Mouse (Mus musculus) forebrain, embryonic 15.5 days (tissue): Measurements from ENCODE around the gene Slc8b1. TPM values are rescaled to one million over a fixed set of nuclear protein-coding genes. Genes with fewer than 3 reads are reported as not detected.
"Not testable (repeated sequence)": the region's sequence is repeated elsewhere in the genome, so short reads cannot be mapped to it uniquely, and the experiment has no call there.

Experiments used
- ATAC-seq: fragments of 200-750 bp; cut with Nextera tagmentation; replicated peaks from 2 replicates; pipeline ENCODE4 v1.8.0; 2017; ENCODE audit warnings: mild to moderate bottlenecking, moderate TSS enrichment, moderate library complexity
- H3K27ac ChIP-seq: fragments of 300-500 bp; sonication (generic); replicated peaks from 2 replicates; pipeline ENCODE4 v1.5.1; 2015; ENCODE audit warnings: mild to moderate bottlenecking, inconsistent platforms
- H3K27me3 ChIP-seq: fragments of 300-500 bp; sonication (generic); 2 replicates; pipeline ENCODE4 v1.6.1; 2015; ENCODE audit warnings: inconsistent platforms
- H3K36me3 ChIP-seq: fragments of 300-500 bp; sonication (generic); 2 replicates; pipeline ENCODE4 v1.6.1; 2015; ENCODE audit warnings: mild to moderate bottlenecking, inconsistent platforms
- H3K4me1 ChIP-seq: fragments of 300-500 bp; sonication (generic); 2 replicates; pipeline ENCODE4 v1.6.1; 2015; ENCODE audit warnings: inconsistent platforms
- H3K4me2 ChIP-seq: fragments of 300-500 bp; sonication (generic); replicated peaks from 2 replicates; pipeline ENCODE4 v1.6.1; 2015; ENCODE audit warnings: mild to moderate bottlenecking, inconsistent platforms
- H3K4me3 ChIP-seq: fragments of 300-500 bp; sonication (generic); 2 replicates; pipeline ENCODE4 v1.5.1; 2015; ENCODE audit warnings: mild to moderate bottlenecking, inconsistent platforms
- H3K9ac ChIP-seq: fragments of 300-500 bp; sonication (generic); replicated peaks from 2 replicates; pipeline ENCODE4 v1.6.1; 2015; ENCODE audit warnings: mild to moderate bottlenecking, inconsistent platforms
- H3K9me3 ChIP-seq: fragments of 300-500 bp; sonication (generic); 2 replicates; pipeline ENCODE4 v1.6.1; 2016; ENCODE audit warnings: inconsistent platforms
- WGBS: fragments of 180-500 bp; shearing (Covaris S2); methylation state at CpG from one replicate; pipeline ENCODE4 v1.1.7; 2015; ENCODE audit warnings: mixed read lengths; 5-methylcytosine and 5-hydroxymethylcytosine counted together
- polyA plus RNA-seq: library from polyadenylated mRNA; unstranded; fragments of >200 nt; fragmentation: Nextera tagmentation; extraction: Ambion mirVana; gene quantifications from 2 replicates; pipeline ENCODE4 v1.2.1, GENCODE M21; 2015

The Slc8b1 gene
- polyA plus RNA-seq, 1 experiment from 2014 or later, result 2.4 TPM

DNA sequence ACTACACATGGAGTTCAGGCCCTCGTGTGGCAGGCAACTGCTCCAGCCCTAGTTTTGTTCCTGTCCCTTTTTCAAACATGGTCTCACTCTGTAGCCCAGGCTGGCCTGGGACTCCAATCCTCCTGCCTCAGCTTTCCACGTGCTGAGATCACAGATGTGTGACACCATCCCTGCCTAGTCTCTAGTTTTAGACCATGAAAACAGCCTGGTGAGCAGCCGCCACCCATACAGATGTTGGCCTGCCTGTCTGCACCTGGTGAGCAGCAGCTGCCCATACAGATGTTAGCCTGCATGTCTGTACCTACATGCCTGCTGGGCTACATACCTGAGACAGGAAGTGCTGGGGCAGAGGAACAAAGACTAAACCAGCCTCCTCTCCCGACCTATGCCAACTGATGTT is 11.8 kb upstream of the Slc8b1 start:
- 85% methylated on average over 4 of the region's 4 CpGs for WGBS
- Histone ChIP-seq H3K9me3 (no peaks in the 10 kb centered on the region), H3K4me3 (no peak overlapping the region), H3K4me1 (peaks cover 15% of the 10 kb centered on the region), H3K4me2 (no peak overlapping the region), H3K36me3 (no peaks in the 10 kb centered on the region), H3K9ac (no peak overlapping the region), H3K27me3 (no peaks in the 10 kb centered on the region), H3K27ac (no peak overlapping the region)
- no peak for ATAC-seq

DNA sequence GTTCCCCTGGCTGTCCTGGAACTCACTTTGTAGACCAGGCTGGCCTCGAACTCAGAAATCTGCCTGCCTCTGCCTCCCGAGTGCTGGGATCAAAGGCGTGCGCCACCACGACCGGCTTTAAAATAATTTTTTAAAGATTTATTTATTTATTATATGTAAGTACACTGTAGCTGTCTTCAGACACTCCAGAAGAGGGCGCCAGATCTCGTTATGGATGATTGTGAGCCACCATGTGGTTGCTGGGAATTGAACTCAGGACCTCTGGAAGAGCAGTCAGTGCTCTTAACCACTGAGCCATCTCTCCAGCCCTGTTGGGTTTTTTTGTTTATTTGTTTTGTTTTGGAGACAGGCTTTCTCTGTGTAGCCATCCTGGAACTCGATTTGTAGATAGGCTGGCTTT is 10.4 kb upstream of the Slc8b1 start:
- H3K36me3 ChIP-seq, H3K4me2 ChIP-seq, H3K27me3 ChIP-seq, H3K9me3 ChIP-seq, ATAC-seq, H3K9ac ChIP-seq, H3K4me3 ChIP-seq, H3K27ac ChIP-seq: not testable (repeated sequence)
- 89% methylated on average over 9 of the region's 9 CpGs for WGBS
- peaks cover 15% of the 10 kb centered on the region for H3K4me1 ChIP-seq

DNA sequence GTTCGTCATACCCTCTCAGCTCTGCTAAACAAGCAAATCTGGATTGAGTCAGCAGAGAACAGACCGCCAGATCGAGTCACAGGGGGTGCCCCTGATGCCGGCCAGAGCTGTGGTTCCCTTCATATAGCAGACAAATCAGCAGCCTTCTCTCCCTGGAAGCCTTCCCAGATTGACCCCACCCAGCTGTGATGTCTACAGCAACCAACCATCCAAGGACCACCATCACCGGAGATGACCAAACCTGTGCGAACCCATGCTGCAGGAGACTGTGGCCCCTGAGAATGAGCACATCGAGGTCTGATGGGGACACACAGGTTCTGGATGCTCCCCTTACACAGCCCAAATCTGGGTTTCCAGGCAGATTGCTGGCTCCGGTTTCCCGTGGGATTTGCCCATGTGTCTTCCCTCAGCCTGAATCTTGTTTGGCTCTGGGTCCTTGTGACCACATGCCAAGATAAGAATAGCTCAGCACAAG is 8.8 kb upstream of the Slc8b1 start:
- H3K4me1 ChIP-seq, result peaks cover 19% of the 10 kb centered on the region
- WGBS, result 65% methylated on average over 9 of the region's 9 CpGs
- H3K27me3 ChIP-seq, result no peaks in the 10 kb centered on the region
- ATAC-seq, result no peak
- no peak overlapping the region for H3K27ac ChIP-seq
- H3K9me3 ChIP-seq, result no peaks in the 10 kb centered on the region
- H3K4me3 ChIP-seq, result peak overlapping the region; percentile 90
- H3K36me3 ChIP-seq, result no peaks in the 10 kb centered on the region
- H3K4me2 ChIP-seq, result peak overlapping the region; percentile 94
- 0 out of 2 replicates have a peak overlapping the region, but pooled peaks have one; percentile 83 for H3K9ac ChIP-seq

DNA sequence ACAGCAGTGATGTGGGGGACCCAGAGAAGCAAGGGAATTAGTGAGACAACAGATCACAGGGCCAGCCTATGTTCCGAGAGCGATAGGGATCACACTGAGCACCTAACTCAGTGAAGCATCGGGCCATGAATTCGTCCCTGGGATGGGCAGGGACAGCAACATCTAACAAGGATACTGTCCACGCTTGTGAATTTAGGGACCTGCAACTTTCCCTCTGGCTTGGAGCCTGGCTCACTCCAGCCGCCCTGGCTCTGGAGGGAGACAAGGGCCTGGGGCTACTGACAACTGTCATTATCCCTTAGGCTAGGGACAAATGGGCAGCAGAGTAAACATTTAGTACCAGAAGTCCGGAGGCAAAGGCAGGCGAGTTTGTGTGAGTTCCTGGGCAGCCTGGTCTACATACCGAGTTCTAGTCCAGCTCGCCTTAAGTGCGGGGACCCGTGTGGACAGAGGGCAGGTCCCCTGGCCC is 8.3 kb upstream of the Slc8b1 start:
- Histone ChIP-seq H3K4me2 (peak overlapping the region; percentile 94), H3K9ac (peak overlapping the region; percentile 83), H3K36me3 (no peaks in the 10 kb centered on the region), H3K4me1 (peaks cover 19% of the 10 kb centered on the region), H3K9me3 (no peaks in the 10 kb centered on the region), H3K4me3 (peak overlapping the region; percentile 90), H3K27me3 (no peaks in the 10 kb centered on the region), H3K27ac (no peak overlapping the region)
- no peak for ATAC-seq
- 6% methylated on average over 12 of the region's 12 CpGs for WGBS

- H3K27ac ChIP-seq, result no peak within 1 kb of the TSS
- peak; percentile 70 for ATAC-seq
Measured at GRCm38 (mm10) chr5:120503144-120503795, 7.7 kb upstream of the Slc8b1 start, which contains the start of gene Plbd2. TSS of gene Plbd2 (minus strand) at chr5:120503625.

GRCm38 (mm10) chr5:120505368-120505767 is 5.6 kb upstream of the Slc8b1 start:
- H3K9ac ChIP-seq, result no peak overlapping the region
- no peak overlapping the region for H3K27ac ChIP-seq
- H3K4me2 ChIP-seq, result no peak overlapping the region
- 23% methylated on average over 16 of the region's 16 CpGs for WGBS
- peak; percentile 33; the same call in 1 of the 2 replicates for ATAC-seq
- peaks cover 23% of the 10 kb centered on the region for H3K4me1 ChIP-seq
- no peaks in the 10 kb centered on the region for H3K9me3 ChIP-seq
- H3K4me3 ChIP-seq, result no peak overlapping the region
- no peaks in the 10 kb centered on the region for H3K27me3 ChIP-seq
- H3K36me3 ChIP-seq, result no peaks in the 10 kb centered on the region

More at GRCm38 (mm10) chr5:120503144-120503795, 7.7 kb upstream of the Slc8b1 start, which contains the start of gene Plbd2:
- Histone ChIP-seq H3K4me1 (peaks cover 19% of the 10 kb centered on the region), H3K27me3 (no peaks in the 10 kb centered on the region), H3K4me2 (peak within 1 kb of the TSS; percentile 94), H3K9me3 (no peaks in the 10 kb centered on the region), H3K4me3 (peak within 1 kb of the TSS; percentile 90), H3K9ac (peak within 1 kb of the TSS; percentile 83), H3K36me3 (no peaks in the 10 kb centered on the region)
- 1% methylated on average over 49 of the region's 55 CpGs for WGBS

- 75% methylated on average over 9 of the region's 9 CpGs for WGBS
- Histone ChIP-seq H3K4me1 (peaks cover 27% of the 10 kb centered on the region), H3K36me3 (no peaks in the 10 kb centered on the region), H3K27me3 (no peaks in the 10 kb centered on the region), H3K27ac (no peak overlapping the region), H3K4me3 (no peak overlapping the region), H3K4me2 (no peak overlapping the region), H3K9me3 (no peaks in the 10 kb centered on the region), H3K9ac (no peak overlapping the region)
- ATAC-seq, result no peak
Measured at GRCm38 (mm10) chr5:120505781-120506180, 5.2 kb upstream of the Slc8b1 start.

- H3K4me2 ChIP-seq, result no peak overlapping the region
- no peaks in the 10 kb centered on the region for H3K36me3 ChIP-seq
- no peak overlapping the region for H3K9ac ChIP-seq
- no peak overlapping the region for H3K27ac ChIP-seq
- 55% methylated on average over 9 of the region's 9 CpGs for WGBS
- no peak overlapping the region for H3K4me3 ChIP-seq
- no peaks in the 10 kb centered on the region for H3K9me3 ChIP-seq
- ATAC-seq, result no peak
- no peaks in the 10 kb centered on the region; the same call in 1 of the 2 replicates for H3K27me3 ChIP-seq
- H3K4me1 ChIP-seq, result peaks cover 34% of the 10 kb centered on the region
Measured at GRCm38 (mm10) chr5:120506490-120506889, 4.5 kb upstream of the Slc8b1 start.

DNA sequence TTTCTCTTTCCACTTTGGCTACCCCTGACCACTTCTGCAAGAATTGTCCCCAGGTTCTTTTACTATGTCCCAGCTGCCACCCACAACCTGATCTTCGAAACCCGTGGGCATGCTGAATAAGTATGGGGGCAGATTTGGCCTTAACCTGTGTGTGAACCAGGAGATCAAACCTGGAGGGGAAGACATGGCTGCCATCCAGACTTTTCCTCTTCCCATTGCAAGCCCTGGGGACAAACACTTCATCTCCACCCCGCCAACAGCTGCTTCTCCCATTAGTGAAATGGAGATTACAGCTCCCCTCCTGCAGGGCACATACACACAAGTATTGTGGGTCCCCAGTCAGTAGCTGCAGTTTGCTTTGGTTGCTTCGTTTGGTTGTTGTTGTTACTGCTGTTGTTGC is 3.7 kb upstream of the Slc8b1 start:
- Histone ChIP-seq H3K4me2 (no peak overlapping the region), H3K27me3 (no peaks in the 10 kb centered on the region; the same call in 1 of the 2 replicates), H3K9ac (no peak overlapping the region), H3K27ac (no peak overlapping the region), H3K4me3 (no peak overlapping the region), H3K9me3 (no peaks in the 10 kb centered on the region), H3K4me1 (peaks cover 27% of the 10 kb centered on the region), H3K36me3 (no peaks in the 10 kb centered on the region)
- no peak for ATAC-seq
- 64% methylated on average over 4 of the region's 4 CpGs for WGBS

DNA sequence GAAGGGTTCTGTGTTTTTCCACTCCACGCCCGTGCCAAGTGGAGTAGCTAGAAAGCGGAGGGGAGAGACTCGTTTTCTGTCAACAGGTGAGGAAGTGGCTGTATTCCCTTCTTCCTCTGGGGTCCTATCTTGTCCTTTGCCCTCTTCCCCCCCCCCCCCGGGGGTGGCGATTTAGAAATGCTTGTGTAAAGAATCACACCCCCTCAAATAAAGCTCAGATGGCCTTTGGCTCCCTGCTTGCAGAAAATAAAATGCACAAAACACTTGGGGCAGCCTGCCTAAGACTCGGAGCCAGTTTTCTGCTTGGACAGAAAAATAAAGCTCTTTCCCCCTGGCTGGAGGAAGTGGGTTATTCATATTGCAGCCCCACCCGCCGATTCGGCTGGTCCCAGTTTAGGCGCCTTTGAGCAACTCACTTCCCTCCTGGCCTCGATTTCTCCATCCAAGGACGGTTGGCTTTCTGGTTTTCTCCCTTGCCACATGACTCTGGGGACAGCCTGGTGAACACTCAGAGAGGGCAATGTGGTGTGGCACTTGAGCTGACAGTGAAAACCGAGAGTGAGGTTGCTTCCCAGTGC is 764 bp downstream of the Slc8b1 start:
- H3K4me3 ChIP-seq, result peak overlapping the region; percentile 44; the same call in 1 of the 2 replicates
- WGBS, result 38% methylated on average over 14 of the region's 14 CpGs
- no peak overlapping the region for H3K27ac ChIP-seq
- H3K9me3 ChIP-seq, result no peaks in the 10 kb centered on the region
- H3K4me1 ChIP-seq, result peaks cover 25% of the 10 kb centered on the region
- no peak overlapping the region for H3K9ac ChIP-seq
- H3K36me3 ChIP-seq, result no peaks in the 10 kb centered on the region
- peak overlapping the region; percentile 55 for H3K4me2 ChIP-seq
- ATAC-seq, result no peak
- no peaks in the 10 kb centered on the region; the same call in 1 of the 2 replicates for H3K27me3 ChIP-seq

- H3K27me3 ChIP-seq, result no peaks in the 10 kb centered on the region; the same call in 1 of the 2 replicates
- no peaks in the 10 kb centered on the region for H3K36me3 ChIP-seq
- no peak for ATAC-seq
- H3K4me2 ChIP-seq, result no peak overlapping the region
- H3K4me3 ChIP-seq, result no peak overlapping the region
- 46% methylated on average over 15 of the region's 15 CpGs for WGBS
- peaks cover 25% of the 10 kb centered on the region for H3K4me1 ChIP-seq
- H3K9ac ChIP-seq, result no peak overlapping the region
- no peak overlapping the region for H3K27ac ChIP-seq
- no peaks in the 10 kb centered on the region for H3K9me3 ChIP-seq
Measured at GRCm38 (mm10) chr5:120512911-120513555, 2.1 kb downstream of the Slc8b1 start.
